Mouse (Mus musculus) heart, adult 10 weeks (tissue): Measurements from ENCODE around the gene Abca12. TPM values are rescaled to one million over a fixed set of nuclear protein-coding genes. Genes with fewer than 3 reads are reported as not detected.

Source experiments
- polyA plus RNA-seq: library from polyadenylated mRNA; stranded (reverse); fragments of 350-450 nt; fragmentation: Illumina TruSeq; extraction: RNeasy Lipid Tissue Mini Kit (QIAGEN cat#74804); gene quantifications from one replicate; pipeline ENCODE4 v1.2.3, GENCODE M21; 2014; ENCODE audit warnings: low read depth, low replicate concordance

Abca12 gene
- polyA plus RNA-seq: 2.4 TPM

GRCm38 (mm10) chr1:71414810-71415209, at the start of gene Abca12:
Gene Abca12 (minus strand): TSS chr1:71414910.

Other genes with a start within 250 kb of the Abca12 start
- gene Atic, start 142.2 kb upstream of the Abca12 start, polyA plus RNA-seq: 25.2 TPM
- 28.4 TPM for gene Fn1, start 238.3 kb upstream of the Abca12 start, polyA plus RNA-seq